Mouse (Mus musculus): ENCODE measurements around the gene Crtc1. TPM values are rescaled to one million over a fixed set of nuclear protein-coding genes. Genes with fewer than 3 reads are reported as not detected.

Gene Crtc1
- polyA plus RNA-seq, 1 experiment = 9.6 TPM

GRCm38 (mm10) chr8:70343696-70344095, 95.7 kb downstream of the Crtc1 start:
- H3K36me3 ChIP-seq (ENCODE audit: control insufficient read depth, insufficient read depth) = peaks cover 9% of the 10 kb centered on the region
- H3ac ChIP-seq (ENCODE audit: control insufficient read depth, insufficient read length) = no peak overlapping the region
- peaks cover 70% of the 10 kb centered on the region for H3K79me2 ChIP-seq (ENCODE audit: control insufficient read depth, insufficient read depth)
- H3K4me2 ChIP-seq (ENCODE audit: low read depth) = no peak overlapping the region
- no peak overlapping the region for H3K4me3 ChIP-seq
- TF ChIP-seq POLR2A (IDR thresholded peaks at IDR 0.05; ENCODE audit: insufficient read length, low read depth) = no peak
- no peak for TF ChIP-seq MYOD1 (IDR thresholded peaks at IDR 0.05; ENCODE audit: control insufficient read depth in 1 of 3, insufficient read length in 2 of 3, low read depth in 2 of 3)
- no peak for TF ChIP-seq MAX (IDR thresholded peaks at IDR 0.05; ENCODE audit: low read depth)
- TF ChIP-seq POLR2AphosphoS2 (IDR thresholded peaks at IDR 0.05; ENCODE audit: insufficient read length, low read depth) = no peak
- TF ChIP-seq CEBPB (IDR thresholded peaks at IDR 0.05; ENCODE audit: insufficient read depth, poor library complexity, severe bottlenecking) = no peak
- TF ChIP-seq REST (IDR thresholded peaks at IDR 0.05; ENCODE audit: insufficient read depth, insufficient read length) = no peak
- no peak for TF ChIP-seq USF1 (IDR thresholded peaks at IDR 0.05; ENCODE audit: low read depth)
- no peak for TF ChIP-seq TCF3 (IDR thresholded peaks at IDR 0.05; ENCODE audit: insufficient read length, low read depth)
- no peak for TF ChIP-seq SRF (IDR thresholded peaks at IDR 0.05; ENCODE audit: control insufficient read depth, insufficient read length, low read depth)
- no peak for TF ChIP-seq MYOG (IDR thresholded peaks at IDR 0.05; ENCODE audit: control insufficient read depth in 1 of 3, insufficient read depth in 1 of 3, insufficient read length in 2 of 3, low read depth in 2 of 3)
- TF ChIP-seq E2F4 (IDR thresholded peaks at IDR 0.05; ENCODE audit: insufficient read depth) = no peak
- TF ChIP-seq TCF12 (IDR thresholded peaks at IDR 0.05; ENCODE audit: insufficient read depth, poor library complexity, severe bottlenecking) = no peak
- H3K27me3 ChIP-seq (ENCODE audit: control insufficient read depth, insufficient read depth, insufficient read length) = no peaks in the 10 kb centered on the region

GRCm38 (mm10) chr8:70343076-70343475, 96.3 kb downstream of the Crtc1 start:
- Histone ChIP-seq H3K4me2 (ENCODE audit: low read depth) (no peak overlapping the region), H3K79me2 (ENCODE audit: control insufficient read depth, insufficient read depth) (peaks cover 63% of the 10 kb centered on the region), H3K27me3 (ENCODE audit: control insufficient read depth, insufficient read depth, insufficient read length) (no peaks in the 10 kb centered on the region), H3K36me3 (ENCODE audit: control insufficient read depth, insufficient read depth) (peaks cover 11% of the 10 kb centered on the region), H3K4me3 (no peak overlapping the region), H3ac (ENCODE audit: control insufficient read depth, insufficient read length) (no peak overlapping the region)
- TF ChIP-seq MYOG (IDR thresholded peaks at IDR 0.05; ENCODE audit: control insufficient read depth in 1 of 3, insufficient read depth in 1 of 3, insufficient read length in 2 of 3, low read depth in 2 of 3) = no peak
- no peak for TF ChIP-seq MAX (IDR thresholded peaks at IDR 0.05; ENCODE audit: low read depth)
- no peak for TF ChIP-seq POLR2AphosphoS2 (IDR thresholded peaks at IDR 0.05; ENCODE audit: insufficient read length, low read depth)

GRCm38 (mm10) chr8:70342007-70342406, 97.4 kb downstream of the Crtc1 start:
- Histone ChIP-seq H3K27me3 (ENCODE audit: control insufficient read depth, insufficient read depth, insufficient read length) (no peaks in the 10 kb centered on the region), H3K4me2 (ENCODE audit: low read depth) (no peak overlapping the region), H3K79me2 (ENCODE audit: control insufficient read depth, insufficient read depth) (peaks cover 53% of the 10 kb centered on the region), H3K4me3 (no peak overlapping the region), H3ac (ENCODE audit: control insufficient read depth, insufficient read length) (no peak overlapping the region), H3K36me3 (ENCODE audit: control insufficient read depth, insufficient read depth) (peaks cover 11% of the 10 kb centered on the region)
- TF ChIP-seq POLR2A (IDR thresholded peaks at IDR 0.05; ENCODE audit: insufficient read length, low read depth) (no peak), REST (IDR thresholded peaks at IDR 0.05; ENCODE audit: insufficient read depth, insufficient read length) (no peak), CEBPB (IDR thresholded peaks at IDR 0.05; ENCODE audit: insufficient read depth, poor library complexity, severe bottlenecking) (no peak), MYOD1 (IDR thresholded peaks at IDR 0.05; ENCODE audit: control insufficient read depth in 1 of 3, insufficient read length in 2 of 3, low read depth in 2 of 3) (no peak), MAX (IDR thresholded peaks at IDR 0.05; ENCODE audit: low read depth) (no peak), SRF (IDR thresholded peaks at IDR 0.05; ENCODE audit: control insufficient read depth, insufficient read length, low read depth) (no peak), USF1 (IDR thresholded peaks at IDR 0.05; ENCODE audit: low read depth) (no peak), POLR2AphosphoS2 (IDR thresholded peaks at IDR 0.05; ENCODE audit: insufficient read length, low read depth) (no peak), TCF3 (IDR thresholded peaks at IDR 0.05; ENCODE audit: insufficient read length, low read depth) (no peak), E2F4 (IDR thresholded peaks at IDR 0.05; ENCODE audit: insufficient read depth) (no peak), TCF12 (IDR thresholded peaks at IDR 0.05; ENCODE audit: insufficient read depth, poor library complexity, severe bottlenecking) (no peak), MYOG (IDR thresholded peaks at IDR 0.05; ENCODE audit: control insufficient read depth in 1 of 3, insufficient read depth in 1 of 3, insufficient read length in 2 of 3, low read depth in 2 of 3) (no peak)

- no peak overlapping the region for H3K4me2 ChIP-seq (ENCODE audit: low read depth)
These were observed 98.7 kb downstream of the Crtc1 start for GRCm38 (mm10) chr8:70340659-70341058.

GRCm38 (mm10) chr8:70338931-70339330, 100.4 kb downstream of the Crtc1 start:
- no peak overlapping the region for H3ac ChIP-seq (ENCODE audit: control insufficient read depth, insufficient read length)
- H3K4me2 ChIP-seq (ENCODE audit: low read depth) = no peak overlapping the region
- H3K27me3 ChIP-seq (ENCODE audit: control insufficient read depth, insufficient read depth, insufficient read length) = no peaks in the 10 kb centered on the region
- no peak for TF ChIP-seq E2F4 (IDR thresholded peaks at IDR 0.05; ENCODE audit: insufficient read depth)
- TF ChIP-seq TCF12 (IDR thresholded peaks at IDR 0.05; ENCODE audit: insufficient read depth, poor library complexity, severe bottlenecking) = no peak
- no peak for TF ChIP-seq TCF3 (IDR thresholded peaks at IDR 0.05; ENCODE audit: insufficient read length, low read depth)
- peaks cover 22% of the 10 kb centered on the region for H3K79me2 ChIP-seq (ENCODE audit: control insufficient read depth, insufficient read depth)
- H3K36me3 ChIP-seq (ENCODE audit: control insufficient read depth, insufficient read depth) = peaks cover 35% of the 10 kb centered on the region
- H3K4me3 ChIP-seq = no peak overlapping the region

More at GRCm38 (mm10) chr8:70340659-70341058, 98.7 kb downstream of the Crtc1 start:
- peaks cover 39% of the 10 kb centered on the region for H3K79me2 ChIP-seq (ENCODE audit: control insufficient read depth, insufficient read depth)
- no peak overlapping the region for H3K4me3 ChIP-seq
- H3K36me3 ChIP-seq (ENCODE audit: control insufficient read depth, insufficient read depth) = peaks cover 20% of the 10 kb centered on the region
- no peak overlapping the region for H3ac ChIP-seq (ENCODE audit: control insufficient read depth, insufficient read length)
- TF ChIP-seq POLR2A (IDR thresholded peaks at IDR 0.05; ENCODE audit: insufficient read length, low read depth) (no peak), MYOD1 (IDR thresholded peaks at IDR 0.05; ENCODE audit: control insufficient read depth in 1 of 3, insufficient read length in 2 of 3, low read depth in 2 of 3) (no peak), E2F4 (IDR thresholded peaks at IDR 0.05; ENCODE audit: insufficient read depth) (no peak), TCF12 (IDR thresholded peaks at IDR 0.05; ENCODE audit: insufficient read depth, poor library complexity, severe bottlenecking) (no peak), CEBPB (IDR thresholded peaks at IDR 0.05; ENCODE audit: insufficient read depth, poor library complexity, severe bottlenecking) (no peak)
- no peaks in the 10 kb centered on the region for H3K27me3 ChIP-seq (ENCODE audit: control insufficient read depth, insufficient read depth, insufficient read length)
